Mouse (Mus musculus) spleen, adult 2 months (tissue): Measurements from ENCODE around the gene Hbb-bs. TPM values are rescaled to one million over a fixed set of nuclear protein-coding genes. Genes with fewer than 3 reads are reported as not detected.
"Not testable (repeated sequence)": the region's sequence is repeated elsewhere in the genome, so short reads cannot be mapped to it uniquely, and the experiment has no call there.

Experiments
- DNase-seq, 2 experiments: peaks; one replicate each; pipeline versions ENCODE4 v3.0.0 to v3.0.0-alpha.2; 2012 to 2021; ENCODE audit warnings: low spot score in 2 of 2, low read depth in 1 of 2
- H3K27ac ChIP-seq: fragments of 200-500 bp; 2 replicates; pipeline ENCODE4 v1.5.1; 2012; ENCODE audit warnings: low read length, inconsistent platforms; ENCODE audit not compliant: insufficient read depth
- H3K27me3 ChIP-seq: fragments of 200-500 bp; 2 replicates; pipeline ENCODE4 v1.6.1; 2012; ENCODE audit warnings: mild to moderate bottlenecking, moderate library complexity, low read length, inconsistent platforms; ENCODE audit not compliant: control insufficient read depth, insufficient read depth
- H3K36me3 ChIP-seq: fragments of 200-500 bp; 2 replicates; pipeline ENCODE4 v1.6.1; 2012; ENCODE audit warnings: mild to moderate bottlenecking, low read length, inconsistent platforms; ENCODE audit not compliant: control insufficient read depth, insufficient read depth
- H3K4me1 ChIP-seq: fragments of 200-500 bp; 2 replicates; pipeline ENCODE4 v1.6.1; 2011; ENCODE audit warnings: inconsistent platforms; ENCODE audit not compliant: control insufficient read depth, insufficient read depth, insufficient read length
- H3K4me3 ChIP-seq: fragments of 200-500 bp; 2 replicates; pipeline ENCODE4 v1.5.1; 2011; ENCODE audit warnings: mild to moderate bottlenecking, inconsistent platforms; ENCODE audit not compliant: insufficient read depth, insufficient read length; ENCODE audit errors: extremely low read depth
- CTCF ChIP-seq: fragments of 200-500 bp; IDR thresholded peaks from 2 replicates; pipeline ENCODE4 v1.5.1; 2011; ENCODE audit warnings: mild to moderate bottlenecking, inconsistent platforms; ENCODE audit not compliant: insufficient read depth, insufficient read length, insufficient replicate concordance; ENCODE audit errors: extremely low read depth
- POLR2A ChIP-seq: fragments of 200-500 bp; IDR thresholded peaks from 2 replicates; pipeline ENCODE4 v1.6.1; 2011; ENCODE audit warnings: low read depth, low read length, inconsistent platforms
- WGBS: fragments of 180-500 bp; shearing (Covaris S2); methylation state at CpG from one replicate; pipeline ENCODE4 v1.1.7; 2018; 5-methylcytosine and 5-hydroxymethylcytosine counted together
- polyA plus RNA-seq: library from polyadenylated mRNA; depleted of rRNA; stranded (reverse); fragments of >200 nt; gene quantifications from 2 replicates; pipeline ENCODE4 v1.2.3, GENCODE M21; 2012; rRNA removed

The Hbb-bs gene
- polyA plus RNA-seq, 1 experiment: 120,196 TPM

GRCm38 (mm10) chr7:103792669-103793388 lies 35.1 kb downstream of the Hbb-bs start:
- Histone ChIP-seq H3K27ac (no peak overlapping the region), H3K27me3 (no peaks in the 10 kb centered on the region), H3K4me3 (no peak overlapping the region), H3K4me1 (no peaks in the 10 kb centered on the region), H3K36me3 (no peaks in the 10 kb centered on the region)
- DNase-seq: no peak
- 17% methylated on average over 4 of the region's 4 CpGs for WGBS
- no peak for TF ChIP-seq CTCF
- no peak for TF ChIP-seq POLR2A

DNA sequence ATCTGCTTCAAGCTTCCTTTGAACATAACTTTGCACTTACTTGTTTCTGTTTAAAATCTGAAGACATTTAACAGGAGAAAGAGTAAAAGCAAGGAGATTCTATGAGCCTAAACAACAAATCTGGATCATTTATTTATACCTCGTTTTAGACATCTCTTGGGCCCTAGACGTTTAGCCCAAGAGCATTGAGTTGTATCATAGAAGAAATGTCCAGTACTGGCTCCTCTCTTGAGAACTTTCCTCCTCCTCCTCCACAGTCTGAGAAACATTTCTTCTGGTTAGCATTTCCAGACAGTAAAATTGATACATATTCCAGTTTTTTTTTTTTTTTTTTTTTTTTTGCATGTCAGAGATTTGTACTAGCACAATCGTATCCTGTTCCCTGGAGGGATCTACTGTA lies 36.2 kb downstream of the Hbb-bs start, which contains the start of gene Olfr67:
TSS of gene Olfr67 (minus strand) at position 101 of the 400 bp plus-strand sequence.
- 56% methylated on average over 3 of the region's 3 CpGs for WGBS
- no peaks in the 10 kb centered on the region for H3K4me1 ChIP-seq
- no peaks in the 10 kb centered on the region for H3K27me3 ChIP-seq
- no peak within 1 kb of the TSS for H3K4me3 ChIP-seq
- TF ChIP-seq POLR2A (no peak), CTCF (no peak)
- no peaks in the 10 kb centered on the region for H3K36me3 ChIP-seq
- no peak within 1 kb of the TSS for H3K27ac ChIP-seq
- no peak for DNase-seq

DNA sequence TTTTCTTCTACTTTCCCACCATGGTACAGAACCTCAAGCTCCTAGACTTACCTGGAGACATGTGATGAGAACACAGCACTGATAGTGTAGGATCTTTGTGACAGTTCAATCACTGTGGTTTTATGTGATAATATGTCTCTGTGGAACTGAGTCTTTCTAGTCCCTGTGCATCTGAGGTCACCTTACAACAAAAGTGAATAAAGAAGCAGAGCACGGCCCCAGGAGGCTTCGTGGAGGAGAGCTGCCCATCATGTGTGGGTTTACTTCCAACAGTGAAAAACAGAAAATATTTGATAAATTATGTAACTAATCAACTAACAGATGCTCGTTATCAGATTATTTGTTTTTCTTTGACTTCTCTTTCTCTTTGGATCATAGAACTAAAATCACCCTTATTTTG lies 48.3 kb downstream of the Hbb-bs start, which contains the start of gene Olfr68:
TSS of gene Olfr68 (minus strand) at position 101 of the 400 bp plus-strand sequence.
- H3K4me1 ChIP-seq: no peaks in the 10 kb centered on the region
- H3K4me3 ChIP-seq: no peak within 1 kb of the TSS
- no peak for DNase-seq
- 85% methylated on average over 3 of the region's 3 CpGs for WGBS
- H3K36me3 ChIP-seq: no peaks in the 10 kb centered on the region
- H3K27me3 ChIP-seq: no peaks in the 10 kb centered on the region
- TF ChIP-seq POLR2A (no peak), CTCF (no peak)
- H3K27ac ChIP-seq: no peak within 1 kb of the TSS

GRCm38 (mm10) chr7:103777652-103778051 lies 50.2 kb downstream of the Hbb-bs start:
- not testable (repeated sequence) for DNase-seq, H3K4me3 ChIP-seq, H3K4me1 ChIP-seq, H3K27ac ChIP-seq, H3K36me3 ChIP-seq, H3K27me3 ChIP-seq
- WGBS: 87% methylated on average over 4 of the region's 4 CpGs

Other genes with a start within 250 kb of the Hbb-bs start
- gene Olfr618, start 238.0 kb downstream of the Hbb-bs start, polyA plus RNA-seq: not detected in 2 replicates
- not detected in 2 replicates for gene Olfr619, start 227.5 kb downstream of the Hbb-bs start, polyA plus RNA-seq
- not detected in 2 replicates for gene Olfr620, start 215.6 kb downstream of the Hbb-bs start, polyA plus RNA-seq
- not detected in 2 replicates for gene Olfr622, start 185.4 kb downstream of the Hbb-bs start, polyA plus RNA-seq
- not detected in 2 replicates for gene Olfr623, start 164.4 kb downstream of the Hbb-bs start, polyA plus RNA-seq
- gene Olfr624, start 156.9 kb downstream of the Hbb-bs start, polyA plus RNA-seq: not detected in 2 replicates
- gene Olfr625-ps1, start 145.4 kb downstream of the Hbb-bs start, polyA plus RNA-seq: not detected in 2 replicates
- gene Olfr243, start 113.4 kb downstream of the Hbb-bs start, polyA plus RNA-seq: not detected in 2 replicates
- gene Olfr628, start 97.7 kb downstream of the Hbb-bs start, polyA plus RNA-seq: not detected in 2 replicates
- gene Olfr629, start 83.2 kb downstream of the Hbb-bs start, polyA plus RNA-seq: not detected in 2 replicates
- not detected in 2 replicates for gene Olfr630, start 70.8 kb downstream of the Hbb-bs start, polyA plus RNA-seq
- not detected in 2 replicates for gene Olfr69, start 56.5 kb downstream of the Hbb-bs start, polyA plus RNA-seq
- not detected in 2 replicates for gene Olfr68, start 48.4 kb downstream of the Hbb-bs start, polyA plus RNA-seq
- not detected in 2 replicates for gene Olfr67, start 36.3 kb downstream of the Hbb-bs start, polyA plus RNA-seq
- gene Hbb-bt, start 14.1 kb downstream of the Hbb-bs start, polyA plus RNA-seq: 8,577 and 15,977 TPM in 2 replicates
- not detected in 2 replicates for gene Hbb-bh2, start 12.4 kb upstream of the Hbb-bs start, polyA plus RNA-seq
- gene Hbb-bh1, start 15.1 kb upstream of the Hbb-bs start, polyA plus RNA-seq: 0.15 TPM in 1 of 2 replicates, not detected in the other
- gene Hbb-y, start 25.1 kb upstream of the Hbb-bs start, polyA plus RNA-seq: 0.14 TPM in 1 of 2 replicates, not detected in the other
- gene Olfr66, start 58.2 kb upstream of the Hbb-bs start, polyA plus RNA-seq: not detected in 2 replicates
- not detected in 2 replicates for gene Olfr64, start 66.4 kb upstream of the Hbb-bs start, polyA plus RNA-seq
- not detected in 2 replicates for gene Olfr65, start 75.4 kb upstream of the Hbb-bs start, polyA plus RNA-seq
- not detected in 2 replicates for gene Olfr631, start 100.7 kb upstream of the Hbb-bs start, polyA plus RNA-seq
- gene Olfr632, start 106.3 kb upstream of the Hbb-bs start, polyA plus RNA-seq: not detected in 2 replicates
- gene Olfr633, start 116.3 kb upstream of the Hbb-bs start, polyA plus RNA-seq: not detected in 2 replicates
- gene Olfr635, start 143.1 kb upstream of the Hbb-bs start, polyA plus RNA-seq: not detected in 2 replicates
- not detected in 2 replicates for gene Olfr638, start 170.7 kb upstream of the Hbb-bs start, polyA plus RNA-seq
- gene Olfr639, start 189.2 kb upstream of the Hbb-bs start, polyA plus RNA-seq: not detected in 2 replicates
- gene Olfr640, start 197.5 kb upstream of the Hbb-bs start, polyA plus RNA-seq: not detected in 2 replicates
- not detected in 2 replicates for gene Olfr641, start 207.3 kb upstream of the Hbb-bs start, polyA plus RNA-seq
- gene Olfr642, start 224.6 kb upstream of the Hbb-bs start, polyA plus RNA-seq: not detected in 2 replicates
- gene 4930516K23Rik, start 233.3 kb upstream of the Hbb-bs start, polyA plus RNA-seq: not detected in 2 replicates
- not detected in 2 replicates for gene Olfr644, start 243.8 kb upstream of the Hbb-bs start, polyA plus RNA-seq